Mouse (Mus musculus) brown adipose tissue, adult 24 weeks (tissue): Measurements from ENCODE around the gene Invs. TPM values are rescaled to one million over a fixed set of nuclear protein-coding genes. Genes with fewer than 3 reads are reported as not detected.

Experiments
- H3K27ac ChIP-seq: fragments of 200-500 bp; replicated peaks from 2 replicates; pipeline ENCODE4 v1.5.1; 2012; ENCODE audit warnings: low read depth, mild to moderate bottlenecking, low read length
- H3K4me1 ChIP-seq: fragments of 200-500 bp; 2 replicates; pipeline ENCODE4 v1.6.1; 2012; ENCODE audit warnings: low read length, mixed read lengths; ENCODE audit not compliant: control insufficient read depth, insufficient read depth, insufficient read length
- H3K4me3 ChIP-seq: fragments of 200-500 bp; 2 replicates; pipeline ENCODE4 v1.5.1; 2012; ENCODE audit warnings: low read depth, mild to moderate bottlenecking, low read length, moderate library complexity; ENCODE audit not compliant: insufficient read depth
- polyA plus RNA-seq: library from polyadenylated mRNA; stranded (reverse); fragments of >200 nt; gene quantifications from 2 replicates; pipeline ENCODE4 v1.2.4, GENCODE M21; 2012; ENCODE audit not compliant: missing spikeins, insufficient read depth, insufficient read length

The Invs gene
- polyA plus RNA-seq, 1 experiment, result 2.0 TPM

DNA sequence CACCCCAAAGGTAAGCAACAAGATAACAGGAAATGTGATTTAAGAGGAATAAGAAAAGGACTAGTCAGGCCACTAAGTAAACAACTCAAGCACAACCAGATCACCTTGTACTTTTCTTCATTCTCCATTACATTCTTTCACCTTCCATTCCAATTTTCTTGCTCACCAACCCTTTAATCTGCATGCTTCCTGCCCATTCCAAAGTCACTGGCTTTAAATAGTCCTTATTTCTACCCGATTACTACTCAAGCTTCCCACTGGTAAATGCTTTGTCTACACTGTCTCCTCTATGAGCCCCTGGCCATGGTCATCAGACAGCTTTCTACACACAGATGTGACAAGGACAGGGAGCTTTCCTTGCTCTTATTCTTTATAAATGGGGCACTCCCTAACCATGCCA lies 191.4 kb downstream of the Invs start:
- Histone ChIP-seq H3K27ac (no peak overlapping the region), H3K4me3 (no peak overlapping the region)

GRCm38 (mm10) chr4:48472052-48472791 lies 192.7 kb downstream of the Invs start:
- peak overlapping the region; percentile 74 for H3K4me3 ChIP-seq
- H3K4me1 ChIP-seq, result no peaks in the 10 kb centered on the region
- H3K27ac ChIP-seq, result no peak overlapping the region

More for the DNA sequence above, 191.4 kb downstream of the Invs start:
- no peaks in the 10 kb centered on the region for H3K4me1 ChIP-seq

DNA sequence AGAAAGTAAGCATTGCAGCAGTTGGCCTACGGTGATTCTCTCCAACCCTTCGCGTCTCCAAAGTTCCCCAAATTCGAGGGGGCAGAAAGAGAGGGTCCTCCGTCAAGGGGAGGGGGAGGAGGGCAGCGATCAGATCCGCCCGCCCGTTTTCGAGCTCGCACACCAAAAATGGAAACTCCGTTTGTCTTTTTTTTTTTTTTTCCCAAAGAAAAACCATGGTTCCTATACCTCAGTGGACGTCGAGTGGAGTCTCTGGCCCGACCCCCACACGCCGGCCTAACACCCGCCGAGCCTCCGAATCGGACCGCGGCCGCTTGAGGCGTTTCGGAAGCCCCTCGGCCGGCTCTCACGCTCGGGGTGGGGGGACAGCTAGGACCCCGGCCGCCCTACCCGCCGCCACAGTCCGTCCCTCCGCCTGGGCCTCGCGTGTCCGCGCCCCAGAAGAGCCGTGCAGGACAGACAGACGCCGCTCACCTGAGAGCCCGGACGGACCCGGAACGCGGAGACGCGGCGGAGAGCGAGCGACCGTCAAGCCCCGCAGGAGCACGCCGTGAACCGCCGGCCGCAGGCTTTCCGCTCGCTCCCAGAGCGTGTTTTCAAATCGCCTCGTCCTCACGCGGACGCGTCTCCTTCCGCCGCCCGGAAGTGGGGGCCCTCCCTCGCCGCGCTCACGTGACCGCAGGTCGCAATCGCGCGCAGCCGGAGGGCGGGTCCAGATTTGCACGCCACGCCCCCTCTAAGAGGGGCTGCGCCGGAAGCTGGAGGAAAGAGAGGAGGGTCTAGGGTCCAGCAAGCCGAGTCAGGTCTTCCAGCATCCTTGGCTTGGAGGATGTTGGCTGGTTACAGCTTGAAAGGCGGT lies 193.5 kb downstream of the Invs start, which contains the start of gene Tex10:
Gene Tex10 (minus strand): TSS at position 668 of the 859 bp plus-strand sequence.
- no peak within 1 kb of the TSS for H3K27ac ChIP-seq
- H3K4me3 ChIP-seq, result peak within 1 kb of the TSS; percentile 74
- H3K4me1 ChIP-seq, result no peaks in the 10 kb centered on the region

- Histone ChIP-seq H3K27ac (no peak overlapping the region), H3K4me3 (peak overlapping the region; percentile 74), H3K4me1 (no peaks in the 10 kb centered on the region)
Measured at GRCm38 (mm10) chr4:48473651-48474011, 194.1 kb downstream of the Invs start.

DNA sequence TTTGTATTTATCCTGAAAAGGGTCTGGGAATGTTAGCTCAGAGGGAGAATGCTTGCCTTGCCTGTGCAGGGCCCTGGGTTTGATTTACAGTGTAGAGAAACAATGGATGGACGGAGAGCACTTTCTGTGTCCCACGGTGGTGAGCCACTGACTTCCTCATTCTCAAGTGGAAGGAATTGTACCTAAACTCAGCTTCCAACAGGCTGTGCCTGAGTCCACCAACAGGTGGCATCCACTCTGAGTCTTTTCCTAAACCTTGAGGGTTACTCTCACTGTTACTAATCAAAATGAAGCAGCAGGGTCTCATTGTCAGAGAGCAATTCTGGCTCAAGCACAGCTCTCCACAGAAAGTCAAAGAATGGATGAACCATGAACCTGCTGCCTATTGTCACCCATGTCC lies 201.7 kb downstream of the Invs start:
- Histone ChIP-seq H3K27ac (no peak overlapping the region), H3K4me1 (no peaks in the 10 kb centered on the region), H3K4me3 (no peak overlapping the region)

Other genes starting within 250 kb of the Invs start
- 0.88 and 1.1 TPM in 2 replicates for gene Nr4a3, start 234.6 kb upstream of the Invs start, polyA plus RNA-seq
- gene Stx17, start 154.8 kb upstream of the Invs start, polyA plus RNA-seq, result 15.1 and 23.2 TPM in 2 replicates
- 44.2 and 77.8 TPM in 2 replicates for gene Erp44, start 202 bp upstream of the Invs start, polyA plus RNA-seq
- 5.9 and 12.0 TPM in 2 replicates for gene Tex10, start 193.7 kb downstream of the Invs start, polyA plus RNA-seq